Mouse (Mus musculus) liver (tissue): ENCODE results near the gene Kng1.
"Not testable (repeated sequence)": the region's sequence is repeated elsewhere in the genome, so short reads cannot be mapped to it uniquely, and the experiment has no call there.

Experiments used
- DNase-seq: peaks from one replicate; pipeline ENCODE4 v3.0.0-alpha.2; 2020; ENCODE audit warnings: mixed read lengths

Kng1 gene

GRCm38 (mm10) chr16:23057668-23058447 is at the start of gene Kng1:
Kng1 (plus strand) TSS chr16:23057865.
- DNase-seq = peak; percentile 26

GRCm38 (mm10) chr16:23013786-23014185 is 43.9 kb upstream of the Kng1 start:
- DNase-seq = not testable (repeated sequence)

GRCm38 (mm10) chr16:23014645-23015044 is 43.0 kb upstream of the Kng1 start:
- not testable (repeated sequence) for DNase-seq

GRCm38 (mm10) chr16:23020571-23020970 is 37.1 kb upstream of the Kng1 start:
- not testable (repeated sequence) for DNase-seq

- DNase-seq = no peak
These were observed 32.6 kb upstream of the Kng1 start for GRCm38 (mm10) chr16:23025111-23025510.

- DNase-seq = no peak
These were observed 31.1 kb upstream of the Kng1 start for GRCm38 (mm10) chr16:23026582-23026981.

GRCm38 (mm10) chr16:23027341-23027740 is 30.3 kb upstream of the Kng1 start:
- DNase-seq = not testable (repeated sequence)

- not testable (repeated sequence) for DNase-seq
These were observed 28.6 kb upstream of the Kng1 start, which contains the start of gene Kng2 for GRCm38 (mm10) chr16:23028966-23029600. Kng2 (minus strand) TSS chr16:23029482.

- DNase-seq = no peak
These were observed 26.8 kb upstream of the Kng1 start for GRCm38 (mm10) chr16:23030673-23031435.

GRCm38 (mm10) chr16:23033673-23034072 is 24.0 kb upstream of the Kng1 start:
- DNase-seq = no peak

- DNase-seq = no peak
These were observed 19.9 kb upstream of the Kng1 start for GRCm38 (mm10) chr16:23037744-23038143.

- no peak for DNase-seq
These were observed 18.4 kb upstream of the Kng1 start for GRCm38 (mm10) chr16:23039281-23039680.

- no peak for DNase-seq
These were observed 16.8 kb upstream of the Kng1 start for GRCm38 (mm10) chr16:23040876-23041275.

GRCm38 (mm10) chr16:23046319-23046718 is 11.3 kb upstream of the Kng1 start:
- DNase-seq = no peak

- DNase-seq = not testable (repeated sequence)
These were observed 2.0 kb downstream of the Kng1 start for GRCm38 (mm10) chr16:23059630-23060029.

GRCm38 (mm10) chr16:23060781-23061325 is 3.2 kb downstream of the Kng1 start:
- not testable (repeated sequence) for DNase-seq

- not testable (repeated sequence) for DNase-seq
These were observed 19.9 kb downstream of the Kng1 start for GRCm38 (mm10) chr16:23077516-23077915.

- not testable (repeated sequence) for DNase-seq
These were observed 29.5 kb downstream of the Kng1 start for GRCm38 (mm10) chr16:23087159-23087558.

GRCm38 (mm10) chr16:23087712-23088111 is 30.0 kb downstream of the Kng1 start:
- DNase-seq = not testable (repeated sequence)

GRCm38 (mm10) chr16:23088491-23088890 is 30.8 kb downstream of the Kng1 start:
- not testable (repeated sequence) for DNase-seq

GRCm38 (mm10) chr16:23091345-23091744 is 33.7 kb downstream of the Kng1 start:
- DNase-seq = not testable (repeated sequence)

- no peak for DNase-seq
These were observed 35.8 kb downstream of the Kng1 start for GRCm38 (mm10) chr16:23093321-23093953.
